22 mouse cellular contexts compared by ENCODE assay signal in the genomic region with DNA sequence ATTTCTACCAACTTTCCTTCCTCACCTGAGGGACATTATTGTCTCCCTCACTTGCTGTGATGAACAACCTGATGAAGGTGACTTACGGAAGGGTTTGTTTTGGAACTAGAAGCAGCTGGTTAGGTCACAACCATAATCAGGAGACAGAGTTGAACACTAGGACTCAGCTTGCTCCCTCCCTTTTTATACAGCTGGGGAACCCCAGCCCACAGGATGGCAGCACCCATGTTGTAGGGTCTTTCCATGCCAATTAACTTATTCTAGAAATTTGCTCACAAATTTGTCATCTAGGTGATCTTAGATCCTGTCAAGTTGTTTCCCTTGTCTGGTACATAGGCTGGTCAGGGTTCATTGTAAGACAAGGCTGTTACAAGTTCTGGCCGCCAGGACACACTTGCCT.
DNase-seq lines count a peak whose midpoint lies in the region; ATAC-seq and TF ChIP-seq lines count a peak whose summit lies in the region.
"Had no signal": no experiment of that assay in that cellular context is flagged by ENCODE, and none has a peak within 500 bp of the region (broad histone marks: within the 10 kb centered on the region; RNA-seq: fewer than 3 reads in every experiment).

No protein-coding gene starts in this region.

- TF ChIP-seq POLR2A in thymus, adult 2 months (IDR thresholded peaks at IDR 0.05; ENCODE audit: control insufficient read depth, extremely low read depth, insufficient read depth, low read length, poor library complexity): no peak

- DNase-seq in thymus, adult 2 months: no peak
- DNase-seq in thymus, postnatal 36 days: no peak
- DNase-seq in left cerebral cortex, postnatal 4 days: no peak
- DNase-seq: adrenal gland, adult 2 months; cerebellum, adult 11-12 months; cerebellum, postnatal 25 days; gastrocnemius, postnatal 36 days; heart, adult 2 months; kidney, adult 8-10 months; kidney, postnatal 10 days had no signal

- no peak for TF ChIP-seq CTCF in thymus, adult 2 months (IDR thresholded peaks at IDR 0.05; ENCODE audit: borderline replicate concordance, control insufficient read depth, extremely low read depth, insufficient read depth, low read length, poor library complexity)

- ATAC-seq in hindbrain, embryonic 15.5 days (ENCODE audit: low FRiP score, low read depth): no peak
- ATAC-seq in hindbrain, embryonic 16.5 days: no peak
- ATAC-seq in inflammation-experienced regulatory T-cells, adult 6 months: peak; percentile 30
- no peak for ATAC-seq in megakaryocyte-erythroid progenitor cell, adult 5-6 weeks (replicated peaks; ENCODE audit: low FRiP score, low TSS enrichment, poor library complexity, severe bottlenecking)

- no peak overlapping the region for H3K4me2 ChIP-seq in hindbrain, embryonic 15.5 days
- H3K4me2 ChIP-seq in hindbrain, embryonic 16.5 days (ENCODE audit: low read length): no peak overlapping the region
- H3K4me2 ChIP-seq: embryonic facial prominence, embryonic 12.5 days; limb, embryonic 15.5 days; lung, embryonic 14.5 days; neural tube, embryonic 12.5 days had no signal

- 0 out of 2 replicates have a peak, but pooled peaks cover 4% of the 10 kb centered on the region for H3K4me1 ChIP-seq in hindbrain, embryonic 15.5 days (replicated peaks)
- H3K4me1 ChIP-seq in hindbrain, embryonic 16.5 days (ENCODE audit: control insufficient read depth, insufficient read depth, low read depth, low read length): no peaks in the 10 kb centered on the region
- H3K4me1 ChIP-seq in thymus, adult 2 months (replicated peaks; ENCODE audit: control insufficient read depth, insufficient read depth, low read length): peaks cover 25% of the 10 kb centered on the region
- H3K4me1 ChIP-seq: embryonic facial prominence, embryonic 12.5 days; limb, embryonic 15.5 days; megakaryocyte, embryonic 14.5 days; neural tube, embryonic 12.5 days had no signal

- intact Hi-C loops in left cerebral cortex, postnatal 4 days (cut with DNase I): no loop called here

- no peaks in the 10 kb centered on the region for H3K36me3 ChIP-seq in hindbrain, embryonic 15.5 days
- H3K36me3 ChIP-seq in hindbrain, embryonic 16.5 days (ENCODE audit: control insufficient read depth, insufficient read depth, low read length): no peaks in the 10 kb centered on the region
- no peaks in the 10 kb centered on the region; the same call in 1 of the 2 replicates for H3K36me3 ChIP-seq in thymus, adult 2 months (ENCODE audit: control insufficient read depth, insufficient read depth, low read length)
- H3K36me3 ChIP-seq: embryonic facial prominence, embryonic 12.5 days; limb, embryonic 15.5 days; neural tube, embryonic 12.5 days had no signal

- H3K9ac ChIP-seq in hindbrain, embryonic 15.5 days: no peak overlapping the region
- no peak overlapping the region for H3K9ac ChIP-seq in hindbrain, embryonic 16.5 days (ENCODE audit: low read depth, low read length)
- H3K9ac ChIP-seq: embryonic facial prominence, embryonic 12.5 days; forebrain, postnatal 0 days; limb, embryonic 15.5 days; liver, embryonic 14.5 days; lung, embryonic 14.5 days; neural tube, embryonic 12.5 days had no signal

- no peaks in the 10 kb centered on the region for H3K9me3 ChIP-seq in hindbrain, embryonic 15.5 days
- H3K9me3 ChIP-seq in hindbrain, embryonic 16.5 days (ENCODE audit: control insufficient read depth, low read length): no peaks in the 10 kb centered on the region
- H3K9me3 ChIP-seq: embryonic facial prominence, embryonic 12.5 days; limb, embryonic 15.5 days; megakaryocyte, embryonic 14.5 days; neural tube, embryonic 12.5 days had no signal

- H3K4me3 ChIP-seq in hindbrain, embryonic 15.5 days: no peak overlapping the region
- no peak overlapping the region for H3K4me3 ChIP-seq in hindbrain, embryonic 16.5 days (ENCODE audit: low read length)
- H3K4me3 ChIP-seq in thymus, adult 2 months (ENCODE audit: control insufficient read depth, insufficient read depth, low read length): no peak overlapping the region
- H3K4me3 ChIP-seq: embryonic facial prominence, embryonic 12.5 days; heart, adult 2 months; left cerebral cortex, adult 2 months; limb, embryonic 15.5 days; megakaryocyte, embryonic 14.5 days; neural tube, embryonic 12.5 days had no signal

- WGBS in hindbrain, embryonic 15.5 days: 93% methylated on average over 2 of the region's 2 CpGs
- 93% methylated on average over 2 of the region's 2 CpGs for WGBS in hindbrain, embryonic 16.5 days
- WGBS in thymus, adult 2 months: 98% methylated on average over 2 of the region's 2 CpGs

- H3K27me3 ChIP-seq in hindbrain, embryonic 15.5 days: no peaks in the 10 kb centered on the region
- H3K27me3 ChIP-seq in hindbrain, embryonic 16.5 days (replicated peaks; ENCODE audit: control insufficient read depth, insufficient read depth, low read length): no peaks in the 10 kb centered on the region
- H3K27me3 ChIP-seq in thymus, adult 2 months (ENCODE audit: control insufficient read depth, insufficient read depth, low read length): no peaks in the 10 kb centered on the region
- H3K27me3 ChIP-seq: embryonic facial prominence, embryonic 12.5 days; limb, embryonic 15.5 days; megakaryocyte, embryonic 14.5 days had no signal

- H3K27ac ChIP-seq in hindbrain, embryonic 15.5 days (replicated peaks): peak overlapping the region; percentile 47; the same call in 1 of the 2 replicates
- H3K27ac ChIP-seq in hindbrain, embryonic 16.5 days (ENCODE audit: low read depth, low read length): no peak overlapping the region
- peak overlapping the region; percentile 20; the same call in 1 of the 2 replicates for H3K27ac ChIP-seq in thymus, adult 2 months (ENCODE audit: control insufficient read depth, insufficient read depth, low read length)
- H3K27ac ChIP-seq: embryonic facial prominence, embryonic 12.5 days; heart, adult 2 months; left cerebral cortex, adult 2 months; limb, embryonic 15.5 days; liver, embryonic 14.5 days; neural tube, embryonic 12.5 days had no signal
